In the genomic region with DNA sequence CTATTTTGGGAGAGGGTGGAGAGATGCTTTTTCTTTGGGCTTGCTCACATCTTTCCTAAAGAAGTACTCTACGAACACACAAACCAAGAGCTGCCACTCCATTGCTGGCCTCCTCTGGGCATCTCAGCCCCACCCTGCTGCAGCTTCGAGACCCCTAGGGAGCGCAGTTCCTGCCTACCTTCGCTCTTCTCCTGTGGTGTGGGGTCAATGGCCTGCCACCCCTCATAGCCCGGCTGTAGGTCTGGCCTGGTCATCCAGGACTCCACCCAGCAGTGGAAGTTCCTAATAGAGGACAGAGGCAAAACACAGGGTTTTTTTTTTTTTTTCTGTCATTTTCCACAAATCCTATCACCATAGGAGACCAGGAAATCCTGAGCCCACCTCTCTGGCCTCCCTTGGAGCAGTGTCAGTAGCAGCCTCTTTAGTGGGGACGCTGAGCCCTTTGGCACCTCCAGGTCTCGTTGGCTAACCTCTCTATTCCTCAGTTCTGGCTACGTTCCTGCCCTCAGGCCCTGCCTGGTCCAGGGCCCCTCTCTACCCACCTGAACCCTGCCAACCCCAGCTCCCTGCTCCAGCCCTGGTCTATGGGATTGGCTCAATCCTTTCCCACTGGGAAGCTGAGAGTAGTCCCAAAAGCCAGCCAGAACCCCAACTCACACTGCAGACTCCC, we compare ENCODE assay signal across 27 mouse cellular contexts. TPM values are rescaled to one million over a fixed set of nuclear protein-coding genes. Genes with fewer than 3 reads are reported as not detected.
A peak's percentile ranks its signal among the peaks of the same experiment; 100 is the strongest.
DNase-seq lines count a peak whose midpoint lies in the region; ATAC-seq and TF ChIP-seq lines count a peak whose summit lies in the region.
"Had no signal": no experiment of that assay in that cellular context is flagged by ENCODE, and none has a peak within 500 bp of the region (broad histone marks: within the 10 kb centered on the region; RNA-seq: fewer than 3 reads in every experiment).

No protein-coding gene starts in this region.

- 56% methylated on average over 8 of the region's 8 CpGs for whole genome bisulfite sequencing in heart, embryonic 10.5 days
- 67% methylated on average over 8 of the region's 8 CpGs for whole genome bisulfite sequencing in kidney, adult 2 months
- WGBS in heart, embryonic 15.5 days, result 53% methylated on average over 8 of the region's 8 CpGs

- TF ChIP-seq CTCF in kidney, adult 2 months (conservative IDR thresholded peaks at IDR 0.05; ENCODE audit: insufficient read depth, insufficient read length, low read depth, low read length), result no peak

- H3K4me3 ChIP-seq in heart, embryonic 10.5 days, result no peak overlapping the region
- H3K4me3 ChIP-seq in kidney, adult 2 months (ENCODE audit: insufficient read depth, low read depth, low read length), result no peak overlapping the region
- no peak overlapping the region for H3K4me3 ChIP-seq in brown adipose tissue, adult 24 weeks (ENCODE audit: insufficient read depth, low read depth, low read length)
- H3K4me3 ChIP-seq in heart, embryonic 15.5 days, result no peak overlapping the region
- H3K4me3 ChIP-seq: embryonic facial prominence, embryonic 15.5 days; kidney, embryonic 15.5 days; myocyte; neural tube, embryonic 13.5 days had no signal

- 0 out of 2 replicates have a peak overlapping the region, but pooled peaks have one; percentile 0 for H3K9ac ChIP-seq in heart, embryonic 15.5 days
- H3K9ac ChIP-seq: embryonic facial prominence, embryonic 15.5 days; kidney, embryonic 15.5 days; liver, embryonic 14.5 days; neural tube, embryonic 13.5 days had no signal

- peaks cover 91% of the 10 kb centered on the region for H3K36me3 ChIP-seq in heart, embryonic 10.5 days
- no peaks in the 10 kb centered on the region; the same call in 1 of the 2 replicates for H3K36me3 ChIP-seq in kidney, adult 2 months (ENCODE audit: control insufficient read depth, insufficient read depth, low read length)
- peaks cover 53% of the 10 kb centered on the region for H3K36me3 ChIP-seq in heart, embryonic 15.5 days
- H3K36me3 ChIP-seq: neural tube, embryonic 13.5 days had no signal

- no peak for DNase-seq in heart, embryonic 10.5 days (ENCODE audit: low spot score)
- DNase-seq in heart, postnatal 4 days, result no peak
- peak; percentile 42 for DNase-seq in kidney, adult 2 months
- DNase-seq in kidney, adult 8-10 months, result no peak
- no peak for DNase-seq in left cerebral cortex, postnatal 10 days (ENCODE audit: extremely low spot score in 1 of 2, low spot score in 2 of 2)
- DNase-seq: B cell, adult 2 months; cerebellum, adult 8-10 months; cerebellum, postnatal 36 days; gastrocnemius, postnatal 25 days; kidney, postnatal 36 days; layer of hippocampus, postnatal 36 days; retina, postnatal 1 day; right cerebral cortex, postnatal 25 days; spleen, adult 18-20 months had no signal

- TF ChIP-seq POLR2A in kidney, adult 2 months (IDR thresholded peaks at IDR 0.05; ENCODE audit: low read depth, low read length), result no peak

- H3K27me3 ChIP-seq in heart, embryonic 10.5 days (ENCODE audit: insufficient read depth, poor library complexity, severe bottlenecking), result no peaks in the 10 kb centered on the region
- H3K27me3 ChIP-seq in kidney, adult 2 months (replicated peaks; ENCODE audit: control insufficient read depth, insufficient read depth, low read length), result no peaks in the 10 kb centered on the region
- H3K27me3 ChIP-seq in heart, embryonic 15.5 days, result no peaks in the 10 kb centered on the region
- H3K27me3 ChIP-seq: embryonic facial prominence, embryonic 15.5 days; kidney, embryonic 15.5 days; neural tube, embryonic 13.5 days; Patski had no signal

- H3K4me1 ChIP-seq in heart, embryonic 10.5 days, result peaks cover 55% of the 10 kb centered on the region
- H3K4me1 ChIP-seq in kidney, adult 2 months (ENCODE audit: control insufficient read depth, insufficient read depth, low read length), result peaks cover 29% of the 10 kb centered on the region
- peaks cover 41% of the 10 kb centered on the region for H3K4me1 ChIP-seq in brown adipose tissue, adult 24 weeks (ENCODE audit: control insufficient read depth, insufficient read depth, insufficient read length, low read length)
- H3K4me1 ChIP-seq in heart, embryonic 15.5 days (replicated peaks), result peaks cover 58% of the 10 kb centered on the region
- H3K4me1 ChIP-seq: embryonic facial prominence, embryonic 15.5 days had no signal

- intact Hi-C loops in left cerebral cortex, postnatal 10 days (cut with DNase I), result no loop called here

- H3K4me2 ChIP-seq in heart, embryonic 15.5 days, result no peak overlapping the region
- H3K4me2 ChIP-seq: embryonic facial prominence, embryonic 15.5 days; kidney, embryonic 15.5 days; neural tube, embryonic 13.5 days had no signal

- H3K9me3 ChIP-seq in heart, embryonic 10.5 days, result peaks cover 3% of the 10 kb centered on the region; the same call in 1 of the 2 replicates
- H3K9me3 ChIP-seq in heart, embryonic 15.5 days (replicated peaks), result no peaks in the 10 kb centered on the region
- H3K9me3 ChIP-seq: embryonic facial prominence, embryonic 15.5 days; G1E; kidney, embryonic 15.5 days; neural tube, embryonic 13.5 days had no signal

- ATAC-seq in heart, embryonic 15.5 days (replicated peaks; ENCODE audit: insufficient number of reproducible peaks, insufficient read depth, low FRiP score, low read depth), result no peak
- ATAC-seq: forebrain, embryonic 16.5 days; hindbrain, postnatal 0 days; intestine, embryonic 16.5 days; midbrain, embryonic 16.5 days; Patski had no signal

- H3K27ac ChIP-seq in heart, embryonic 10.5 days, result peak overlapping the region; percentile 87
- H3K27ac ChIP-seq in kidney, adult 2 months (ENCODE audit: insufficient read depth, low read depth, low read length), result peak overlapping the region; percentile 13
- H3K27ac ChIP-seq in brown adipose tissue, adult 24 weeks (replicated peaks; ENCODE audit: low read depth, low read length), result peak overlapping the region; percentile 65
- peak overlapping the region; percentile 82 for H3K27ac ChIP-seq in heart, embryonic 15.5 days
- H3K27ac ChIP-seq: embryonic facial prominence, embryonic 15.5 days; hindbrain, postnatal 0 days; kidney, embryonic 15.5 days; liver, embryonic 14.5 days; neural tube, embryonic 13.5 days had no signal

RNA-seq across cellular contexts. Expression of a gene that starts 17.6 kb away (rescaled TPM):
- polyA plus RNA-seq in heart, embryonic 10.5 days (2016; fragmentation: Nextera tagmentation; extraction: Ambion mirVana), result 134 and 256 TPM in 2 replicates
- 100 to 1,000 TPM; 254 to 273 TPM for total RNA-seq in heart, postnatal 4 days (2021)
- 217 and 221 TPM in 2 replicates for polyA plus RNA-seq in kidney, adult 2 months (2012; rRNA removed)
- 66.0 and 82.7 TPM in 2 replicates for polyA plus RNA-seq in brown adipose tissue, adult 24 weeks (2012; ENCODE audit: insufficient read depth, insufficient read length, missing spikeins)
- 208 and 228 TPM in 2 replicates for polyA plus RNA-seq in heart, embryonic 15.5 days (2015; fragmentation: Nextera tagmentation; extraction: Ambion mirVana)
- total RNA-seq in left cerebral cortex, postnatal 10 days (2021), result 1 to 10 TPM; 6.9 TPM

Comparison
In these comparisons a context has a peak if more than half of its experiments do, and no peak if none do; other contexts are left out.
1. H3K27ac ChIP-seq: peak in every context shown above with its lines; median percentile 87 in heart, embryonic 10.5 days; 82 in heart, embryonic 15.5 days; 65 in brown adipose tissue, adult 24 weeks; 13 in kidney, adult 2 months.